Mouse (Mus musculus): Measurements from ENCODE around the gene Pex14.

DNA sequence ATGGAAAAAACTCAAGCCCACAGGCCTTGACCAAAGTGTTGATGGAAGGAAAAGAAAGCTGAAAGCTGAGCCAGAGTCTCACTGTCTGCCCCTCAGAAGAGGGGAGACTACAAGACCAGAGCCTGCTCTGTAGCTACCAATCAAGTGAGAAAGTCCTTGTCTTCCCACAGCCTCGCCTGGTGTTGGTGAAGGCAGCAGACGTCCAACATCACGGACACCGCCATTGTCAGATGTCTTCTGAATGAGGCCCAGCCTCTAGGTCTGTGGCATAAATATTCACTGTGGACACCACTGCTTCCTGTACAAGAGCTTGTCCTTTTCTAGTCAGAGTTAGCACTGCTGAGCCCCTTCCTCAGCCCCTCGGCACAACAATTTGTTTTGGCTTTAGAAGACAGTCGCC lies 80.2 kb downstream of the Pex14 start:
- TF ChIP-seq CTCF (IDR thresholded peaks at IDR 0.05; ENCODE audit: extremely low read depth, insufficient read depth, insufficient read length, insufficient replicate concordance) (no peak), POLR2A (IDR thresholded peaks at IDR 0.05; ENCODE audit: low read depth, low read length) (no peak)

All from spleen, adult 2 months (tissue).